Mouse (Mus musculus): ENCODE data around the gene Abhd4. TPM values are rescaled to one million over a fixed set of nuclear protein-coding genes. Genes with fewer than 3 reads are reported as not detected.

Gene Abhd4
- polyA plus RNA-seq, 1 experiment from 2014 or later, result 72.4 TPM

DNA sequence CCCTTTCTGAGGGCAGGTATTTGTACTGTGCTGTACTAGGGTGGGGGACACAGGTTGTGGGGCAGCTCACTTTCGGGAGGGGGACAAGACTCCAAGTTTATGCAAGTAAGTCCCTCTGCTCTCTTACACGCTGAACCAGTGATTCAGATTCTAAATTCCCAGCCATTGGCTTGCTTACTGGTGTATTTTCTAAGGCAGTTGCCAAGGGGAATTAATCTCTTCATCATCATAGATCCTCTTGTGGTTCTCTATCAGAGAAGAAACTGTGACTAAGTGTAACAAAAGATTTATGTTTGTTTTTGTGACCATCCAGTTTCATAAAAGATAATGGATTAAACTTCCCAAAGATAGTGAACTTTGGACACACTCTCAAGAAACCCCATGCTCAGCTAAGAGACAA lies 40.3 kb upstream of the Abhd4 start:
- Histone ChIP-seq H3K27me3 (peaks cover 2% of the 10 kb centered on the region; the same call in 1 of the 2 replicates), H3K9ac (no peak overlapping the region), H3K9me3 (no peaks in the 10 kb centered on the region), H3K36me3 (no peaks in the 10 kb centered on the region), H3K4me2 (no peak overlapping the region), H3K4me1 (replicated peaks) (peaks cover 2% of the 10 kb centered on the region; the same call in 1 of the 2 replicates), H3K27ac (replicated peaks) (no peak overlapping the region), H3K4me3 (no peak overlapping the region)
- WGBS, result 87% methylated on average over 2 of the region's 2 CpGs
- no peak for ATAC-seq (ENCODE audit: low read depth)

DNA sequence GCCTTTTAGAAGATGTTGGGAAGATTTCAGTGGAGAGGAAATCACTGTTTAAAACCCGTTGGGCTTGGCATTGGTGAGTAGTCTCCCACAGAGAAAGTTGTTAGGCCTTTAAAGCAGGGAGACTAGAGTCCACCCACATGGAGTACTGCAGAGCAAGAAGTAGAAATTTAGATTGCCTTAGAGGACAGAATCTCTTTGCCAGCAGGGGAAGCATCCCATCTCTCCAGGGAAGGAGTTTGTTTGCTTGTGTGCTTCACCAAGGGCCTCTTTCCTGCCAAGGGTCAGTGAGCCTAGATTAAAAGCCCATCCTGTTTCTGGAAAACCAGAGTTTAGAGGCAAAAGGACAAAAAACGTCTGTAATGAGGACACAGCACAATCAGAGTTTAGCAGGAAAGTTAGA lies 39.5 kb upstream of the Abhd4 start:
- Histone ChIP-seq H3K27me3 (no peaks in the 10 kb centered on the region), H3K9me3 (no peaks in the 10 kb centered on the region), H3K4me2 (no peak overlapping the region), H3K36me3 (no peaks in the 10 kb centered on the region), H3K9ac (no peak overlapping the region), H3K27ac (replicated peaks) (no peak overlapping the region), H3K4me3 (no peak overlapping the region), H3K4me1 (replicated peaks) (peaks cover 6% of the 10 kb centered on the region; the same call in 1 of the 2 replicates)
- ATAC-seq (ENCODE audit: low read depth), result no peak
- 33% methylated on average over 2 of the region's 2 CpGs for WGBS

DNA sequence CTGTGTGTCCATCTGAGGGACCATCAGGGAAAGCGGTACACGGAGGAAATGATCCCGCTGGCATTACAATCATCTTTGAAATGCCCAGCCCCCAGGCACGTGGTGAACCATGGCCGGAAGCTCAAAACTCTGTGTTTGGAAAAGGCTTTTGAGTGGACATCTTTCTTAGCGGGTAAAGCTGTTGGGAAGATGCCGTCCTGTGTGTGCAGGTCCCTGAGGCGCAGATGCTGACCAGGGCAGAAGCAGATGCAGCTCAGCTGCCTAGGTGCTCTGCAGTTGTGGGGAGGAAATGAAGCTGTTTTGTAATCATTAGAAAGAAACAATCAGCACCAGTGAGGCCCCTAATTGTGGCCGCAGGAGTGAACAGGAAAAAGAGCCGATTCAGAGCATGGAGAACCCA lies 39.1 kb upstream of the Abhd4 start:
- H3K4me2 ChIP-seq, result no peak overlapping the region
- WGBS, result 69% methylated on average over 10 of the region's 10 CpGs
- H3K9me3 ChIP-seq, result no peaks in the 10 kb centered on the region
- no peak overlapping the region for H3K4me3 ChIP-seq
- no peak overlapping the region for H3K9ac ChIP-seq
- ATAC-seq (ENCODE audit: low read depth), result no peak
- no peaks in the 10 kb centered on the region for H3K27me3 ChIP-seq
- H3K36me3 ChIP-seq, result no peaks in the 10 kb centered on the region
- 0 out of 2 replicates have a peak overlapping the region, but pooled peaks have one; percentile 24 for H3K27ac ChIP-seq (replicated peaks)
- peaks cover 6% of the 10 kb centered on the region; the same call in 1 of the 2 replicates for H3K4me1 ChIP-seq (replicated peaks)

DNA sequence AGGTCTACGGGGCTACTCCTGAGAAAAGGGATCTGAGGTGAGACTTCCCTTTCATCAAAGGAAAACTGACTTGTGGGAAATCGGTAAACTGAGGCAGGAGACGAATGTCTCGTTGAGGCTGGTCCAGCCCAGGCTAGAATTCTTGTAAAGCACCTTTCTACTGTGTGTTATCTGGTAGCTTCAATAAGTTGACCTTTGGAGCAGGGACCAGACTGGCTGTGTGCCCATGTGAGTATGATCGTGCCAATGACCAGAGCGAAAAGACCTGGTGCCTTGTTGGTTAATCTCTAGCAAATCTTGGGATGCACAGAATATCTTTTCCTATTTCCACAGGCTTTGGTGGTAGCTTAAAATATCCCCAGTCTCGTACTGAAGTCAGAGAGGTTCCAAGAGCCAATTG lies 37.9 kb upstream of the Abhd4 start:
- ATAC-seq (ENCODE audit: low read depth), result no peak
- no peak overlapping the region for H3K9ac ChIP-seq
- H3K4me3 ChIP-seq, result no peak overlapping the region
- H3K27ac ChIP-seq (replicated peaks), result no peak overlapping the region
- 85% methylated on average over 7 of the region's 7 CpGs for WGBS
- no peaks in the 10 kb centered on the region for H3K9me3 ChIP-seq
- no peaks in the 10 kb centered on the region for H3K36me3 ChIP-seq
- no peak overlapping the region for H3K4me2 ChIP-seq
- no peaks in the 10 kb centered on the region for H3K27me3 ChIP-seq
- peaks cover 6% of the 10 kb centered on the region; the same call in 1 of the 2 replicates for H3K4me1 ChIP-seq (replicated peaks)

DNA sequence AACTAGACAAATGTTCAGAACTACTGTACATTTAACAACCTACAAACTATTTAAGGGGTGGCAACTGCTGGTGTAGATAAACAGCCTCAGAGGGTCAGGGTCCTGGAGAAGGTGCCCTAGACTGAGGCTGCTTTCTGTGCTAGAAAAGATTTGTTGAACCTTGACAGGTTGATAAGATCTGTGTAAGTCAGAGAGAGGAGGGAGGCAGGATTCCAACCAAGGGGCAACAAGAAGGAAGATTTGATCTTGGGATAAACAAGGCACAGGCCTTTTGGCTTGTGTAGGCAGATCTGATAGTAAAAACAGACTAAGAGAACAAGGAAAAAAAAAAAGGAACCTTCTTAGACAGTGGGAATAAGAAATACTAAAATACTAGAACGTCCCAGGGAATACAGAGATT lies 35.8 kb upstream of the Abhd4 start:
- H3K27ac ChIP-seq (replicated peaks), result no peak overlapping the region
- H3K36me3 ChIP-seq, result no peaks in the 10 kb centered on the region
- no peak overlapping the region for H3K4me3 ChIP-seq
- ATAC-seq (ENCODE audit: low read depth), result no peak
- no peak overlapping the region for H3K4me2 ChIP-seq
- H3K9ac ChIP-seq, result no peak overlapping the region
- WGBS, result 78% methylated on average over 1 of the region's 1 CpGs
- H3K9me3 ChIP-seq, result no peaks in the 10 kb centered on the region
- H3K27me3 ChIP-seq, result no peaks in the 10 kb centered on the region
- H3K4me1 ChIP-seq (replicated peaks), result peaks cover 6% of the 10 kb centered on the region; the same call in 1 of the 2 replicates

DNA sequence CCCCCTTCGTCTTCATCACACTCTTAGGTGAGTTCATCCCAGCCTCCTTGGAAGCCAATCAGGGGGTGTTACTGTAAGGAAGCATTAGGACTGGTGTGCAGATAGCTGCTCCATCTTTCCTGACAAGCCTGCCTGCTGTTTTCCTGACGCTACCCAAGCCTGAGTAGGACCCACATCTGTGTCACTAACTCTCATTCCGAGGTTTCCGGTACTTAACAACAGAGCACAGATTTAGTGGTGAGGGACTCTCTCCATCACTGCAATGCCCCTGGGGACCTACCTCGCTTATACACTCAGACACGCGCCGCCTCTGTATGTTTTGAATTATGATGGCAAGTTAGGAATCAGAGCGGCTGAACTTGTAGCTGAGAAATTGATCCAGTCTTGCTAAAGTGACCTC lies 35.3 kb upstream of the Abhd4 start:
- Histone ChIP-seq H3K4me3 (no peak overlapping the region), H3K27me3 (no peaks in the 10 kb centered on the region), H3K9me3 (no peaks in the 10 kb centered on the region), H3K4me1 (replicated peaks) (peaks cover 6% of the 10 kb centered on the region; the same call in 1 of the 2 replicates), H3K4me2 (no peak overlapping the region), H3K36me3 (no peaks in the 10 kb centered on the region), H3K9ac (no peak overlapping the region), H3K27ac (replicated peaks) (no peak overlapping the region)
- ATAC-seq (ENCODE audit: low read depth), result peak; percentile 12; the same call in 1 of the 2 replicates
- WGBS, result 59% methylated on average over 9 of the region's 9 CpGs

DNA sequence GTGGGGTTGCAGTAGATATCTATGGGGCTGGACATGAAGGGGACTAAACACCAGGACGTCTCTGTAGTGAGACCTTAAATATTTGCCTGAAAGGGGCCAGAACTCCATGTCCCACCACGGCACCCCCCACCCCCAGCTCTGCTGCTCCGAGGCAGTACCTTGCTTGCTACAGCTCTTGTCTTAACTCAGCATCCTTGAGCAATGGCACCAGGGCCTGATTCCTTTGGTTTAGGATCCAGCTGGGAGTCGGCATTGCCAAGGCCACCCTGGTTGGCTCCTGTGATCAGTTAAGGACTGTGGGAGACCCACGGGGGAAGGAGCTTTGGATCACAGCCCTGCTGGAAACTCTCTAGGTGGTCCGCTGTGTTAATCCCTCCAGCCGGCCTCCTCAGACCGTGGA lies 34.7 kb upstream of the Abhd4 start:
- Histone ChIP-seq H3K9ac (no peak overlapping the region), H3K36me3 (no peaks in the 10 kb centered on the region), H3K4me2 (no peak overlapping the region), H3K4me1 (replicated peaks) (peaks cover 6% of the 10 kb centered on the region; the same call in 1 of the 2 replicates), H3K27ac (replicated peaks) (no peak overlapping the region), H3K27me3 (no peaks in the 10 kb centered on the region), H3K4me3 (no peak overlapping the region), H3K9me3 (no peaks in the 10 kb centered on the region)
- no peak for ATAC-seq (ENCODE audit: low read depth)
- WGBS, result 74% methylated on average over 8 of the region's 8 CpGs

DNA sequence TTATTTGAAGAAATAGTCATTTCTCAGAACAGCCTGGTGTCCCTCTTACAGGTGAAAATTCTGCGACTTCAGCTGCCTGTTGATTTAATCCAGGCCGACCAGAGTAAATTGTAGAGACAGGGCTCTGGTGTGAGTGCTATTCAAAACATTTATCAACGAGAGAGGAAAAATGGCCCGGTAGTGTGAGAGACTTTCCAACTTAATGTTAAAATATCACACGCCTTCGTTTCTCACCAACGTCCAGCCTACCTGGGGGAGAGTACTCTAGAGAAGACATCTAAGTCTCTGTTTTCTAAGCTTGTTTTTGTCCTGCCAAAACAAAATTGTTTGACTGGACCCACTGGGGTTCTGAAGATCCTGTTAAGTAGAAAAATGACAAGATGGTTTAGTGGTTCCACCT lies 34.1 kb upstream of the Abhd4 start:
- Histone ChIP-seq H3K9me3 (no peaks in the 10 kb centered on the region), H3K27me3 (no peaks in the 10 kb centered on the region), H3K4me3 (no peak overlapping the region), H3K9ac (no peak overlapping the region), H3K27ac (replicated peaks) (no peak overlapping the region), H3K4me1 (replicated peaks) (peaks cover 11% of the 10 kb centered on the region), H3K4me2 (no peak overlapping the region), H3K36me3 (no peaks in the 10 kb centered on the region)
- WGBS, result 86% methylated on average over 7 of the region's 7 CpGs
- ATAC-seq (ENCODE audit: low read depth), result no peak

DNA sequence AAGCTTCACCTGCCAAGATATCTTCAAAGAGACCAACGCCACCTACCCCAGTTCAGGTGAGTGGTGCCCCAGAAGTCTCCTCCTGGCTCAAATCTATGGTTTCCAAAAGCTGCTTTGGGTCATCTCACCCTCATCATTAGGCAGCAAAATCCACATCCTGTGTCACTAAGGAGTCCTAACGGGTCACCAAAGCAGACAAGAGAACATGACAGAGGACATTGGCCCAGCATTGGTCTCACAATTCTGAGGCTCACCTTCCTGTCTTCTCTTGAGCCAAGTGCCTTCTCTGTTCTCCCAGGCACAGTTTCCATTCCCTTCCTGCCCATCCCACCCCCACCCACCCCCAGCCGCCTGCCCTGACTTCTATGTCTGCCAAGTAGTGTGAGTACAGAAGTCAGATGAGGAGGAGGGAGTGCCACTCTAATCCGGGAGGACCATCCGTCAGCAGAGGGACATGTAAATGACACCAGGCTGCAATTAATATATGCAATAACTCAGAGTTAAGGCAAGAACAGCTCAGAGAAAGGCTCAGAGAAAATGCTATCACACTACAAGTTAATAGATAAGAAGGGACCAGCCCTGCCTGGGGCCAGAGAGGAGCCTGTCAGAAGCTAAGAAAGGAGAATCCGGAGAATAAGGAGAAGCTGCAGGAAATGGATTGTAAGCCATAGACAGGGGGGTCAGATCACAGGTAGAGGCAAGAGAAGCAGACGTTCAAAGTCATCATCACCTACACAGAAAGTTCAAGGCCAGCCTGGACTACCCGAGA lies 33.1 kb upstream of the Abhd4 start:
- H3K4me1 ChIP-seq (replicated peaks), result peaks cover 22% of the 10 kb centered on the region
- H3K27me3 ChIP-seq, result no peaks in the 10 kb centered on the region
- H3K4me3 ChIP-seq, result no peak overlapping the region
- H3K36me3 ChIP-seq, result no peaks in the 10 kb centered on the region
- no peak overlapping the region for H3K4me2 ChIP-seq
- WGBS, result 88% methylated on average over 8 of the region's 8 CpGs
- H3K9ac ChIP-seq, result no peak overlapping the region
- H3K27ac ChIP-seq (replicated peaks), result no peak overlapping the region
- H3K9me3 ChIP-seq, result no peaks in the 10 kb centered on the region
- no peak for ATAC-seq (ENCODE audit: low read depth)

DNA sequence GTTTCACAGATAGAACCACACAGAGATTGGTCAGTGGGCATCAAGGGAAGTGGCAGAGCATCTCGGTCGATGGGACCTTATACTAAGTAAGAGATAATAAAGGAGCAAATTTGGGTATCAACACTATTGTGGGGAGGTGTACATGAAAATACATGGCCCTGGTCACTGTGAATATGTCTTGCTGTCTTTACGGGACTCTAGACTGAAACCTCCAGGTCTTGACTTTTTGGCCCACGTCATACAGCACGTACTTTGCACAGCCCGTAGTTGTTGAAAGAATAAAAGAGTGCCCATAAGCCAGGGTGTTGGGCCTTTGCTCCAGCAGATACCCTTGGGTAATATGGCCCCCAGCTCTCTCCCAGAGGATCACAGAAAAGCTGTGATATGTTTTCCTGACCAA lies 32.3 kb upstream of the Abhd4 start:
- 95% methylated on average over 6 of the region's 6 CpGs for WGBS
- ATAC-seq (ENCODE audit: low read depth), result no peak
- Histone ChIP-seq H3K4me1 (replicated peaks) (peaks cover 25% of the 10 kb centered on the region), H3K27me3 (no peaks in the 10 kb centered on the region), H3K27ac (replicated peaks) (no peak overlapping the region), H3K9me3 (no peaks in the 10 kb centered on the region), H3K9ac (no peak overlapping the region), H3K4me2 (no peak overlapping the region), H3K36me3 (no peaks in the 10 kb centered on the region), H3K4me3 (no peak overlapping the region)

DNA sequence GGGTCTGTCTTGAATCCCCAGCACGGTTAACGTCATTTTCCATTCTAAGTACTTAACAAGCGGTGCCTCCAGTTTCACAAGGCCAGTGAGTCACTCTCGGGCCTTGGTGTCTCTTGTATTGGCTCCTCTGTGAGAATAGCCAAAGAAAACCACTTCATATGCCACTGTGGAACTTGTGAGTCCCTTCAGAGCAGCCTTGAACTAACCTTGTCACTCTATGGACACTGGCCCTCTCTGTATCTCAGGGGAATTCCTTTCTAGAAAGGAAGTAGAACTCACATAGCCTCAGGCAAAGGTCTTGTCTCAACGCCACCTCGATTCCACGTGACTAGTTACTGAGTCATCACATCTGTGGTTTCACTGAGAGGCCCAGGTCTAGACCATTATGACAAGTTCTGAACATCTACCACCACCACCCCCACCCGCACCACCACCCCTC lies 31.7 kb upstream of the Abhd4 start:
- 87% methylated on average over 8 of the region's 8 CpGs for WGBS
- no peak for ATAC-seq (ENCODE audit: low read depth)
- H3K4me1 ChIP-seq (replicated peaks), result peaks cover 25% of the 10 kb centered on the region
- H3K9me3 ChIP-seq, result no peaks in the 10 kb centered on the region
- H3K4me3 ChIP-seq, result no peak overlapping the region
- no peaks in the 10 kb centered on the region for H3K27me3 ChIP-seq
- H3K9ac ChIP-seq, result no peak overlapping the region
- no peak overlapping the region for H3K27ac ChIP-seq (replicated peaks)
- no peaks in the 10 kb centered on the region for H3K36me3 ChIP-seq
- H3K4me2 ChIP-seq, result no peak overlapping the region

DNA sequence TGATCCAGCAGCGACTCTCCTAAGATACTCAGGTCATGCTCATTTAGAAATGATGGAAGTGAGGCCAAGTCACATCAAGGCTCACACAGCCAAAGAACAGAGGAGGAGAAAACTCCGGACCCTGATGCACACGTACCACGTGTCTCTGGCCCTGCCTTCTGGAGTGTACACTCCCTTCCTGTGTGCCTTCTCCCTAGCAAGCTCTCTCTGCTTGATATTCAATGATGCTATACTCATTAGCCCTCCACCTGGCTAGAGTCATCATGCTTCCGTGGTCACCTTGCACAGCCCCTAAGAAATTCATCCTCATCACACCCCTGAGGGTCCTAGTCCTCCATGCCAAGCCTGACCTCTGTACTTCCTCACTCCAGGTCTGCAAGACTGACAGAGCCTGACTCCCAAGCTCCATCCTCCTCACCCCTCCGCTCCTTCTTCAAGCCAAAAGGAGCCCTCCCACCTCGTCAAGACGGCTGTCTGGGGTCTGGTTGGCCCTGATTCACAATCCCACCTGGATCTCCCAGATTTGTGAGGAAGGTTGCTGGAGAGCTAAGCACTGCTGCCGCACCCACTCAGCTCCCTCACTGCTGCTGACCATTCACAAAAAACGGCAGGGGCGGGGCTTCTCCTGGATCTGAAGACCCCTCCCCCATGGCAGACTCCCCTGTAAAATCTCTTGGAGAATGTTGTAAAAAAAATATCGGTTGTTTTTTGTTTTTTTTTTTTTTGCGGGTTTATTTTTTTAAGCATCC lies 30.5 kb upstream of the Abhd4 start:
- Histone ChIP-seq H3K27me3 (no peaks in the 10 kb centered on the region), H3K4me2 (no peak overlapping the region), H3K9ac (no peak overlapping the region), H3K27ac (replicated peaks) (no peak overlapping the region), H3K9me3 (no peaks in the 10 kb centered on the region), H3K36me3 (no peaks in the 10 kb centered on the region), H3K4me3 (no peak overlapping the region), H3K4me1 (replicated peaks) (peaks cover 29% of the 10 kb centered on the region)
- no peak for ATAC-seq (ENCODE audit: low read depth)
- WGBS, result 56% methylated on average over 13 of the region's 13 CpGs

Measured in neural tube, embryonic 13.5 days (tissue).